Mouse (Mus musculus): Measurements from ENCODE around the gene Armcx2.

DNA sequence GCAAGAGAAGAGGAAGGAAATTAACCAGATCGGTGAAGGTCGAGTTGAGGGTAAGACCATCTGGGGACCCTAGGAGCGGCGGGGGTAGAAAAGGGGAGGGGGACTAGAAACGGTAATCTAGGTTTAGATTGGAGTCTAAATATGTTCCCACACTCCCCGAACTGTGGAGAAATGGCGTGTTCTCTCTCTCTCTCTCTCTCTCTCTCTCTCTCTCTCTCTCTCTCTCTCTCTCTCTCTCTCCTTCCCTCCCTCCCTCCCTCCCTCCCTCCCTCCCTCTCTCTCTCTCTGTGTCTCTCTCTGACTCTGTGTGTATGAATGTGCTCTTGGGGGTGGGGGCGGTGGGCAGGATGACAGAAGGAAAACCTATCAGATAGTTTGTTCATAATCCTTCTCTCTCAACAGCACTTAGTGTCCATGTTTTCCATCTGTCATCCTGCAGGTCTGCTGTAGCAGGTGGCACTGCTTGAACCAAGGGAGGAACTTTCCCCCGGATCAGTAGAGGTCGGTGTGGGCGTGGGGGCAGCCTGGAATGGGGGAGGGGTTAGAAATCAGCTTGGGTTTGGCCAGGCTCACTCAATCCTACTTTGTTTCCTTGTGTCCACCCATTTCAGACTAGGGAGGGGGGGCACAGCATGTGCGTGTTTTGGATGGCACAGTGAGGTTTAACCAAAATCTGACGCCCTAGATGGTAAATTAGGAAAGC, 51.6 kb downstream of the Armcx2 start:
- TF ChIP-seq CTCF (IDR thresholded peaks at IDR 0.05; ENCODE audit: control insufficient read depth, insufficient read depth, low read length) (no peak), POLR2A (IDR thresholded peaks at IDR 0.05; ENCODE audit: borderline replicate concordance, control insufficient read depth, low read depth, low read length) (no peak)
